Mouse (Mus musculus) urinary bladder, adult 18-20 months (tissue): ENCODE data around the gene Olfr1153.

Experiments used
- DNase-seq, 2 experiments: peaks; one replicate each; pipeline ENCODE4 v3.0.0; 2022; ENCODE audit warnings: low spot score in 2 of 2, mixed read lengths in 2 of 2

The Olfr1153 gene

DNA sequence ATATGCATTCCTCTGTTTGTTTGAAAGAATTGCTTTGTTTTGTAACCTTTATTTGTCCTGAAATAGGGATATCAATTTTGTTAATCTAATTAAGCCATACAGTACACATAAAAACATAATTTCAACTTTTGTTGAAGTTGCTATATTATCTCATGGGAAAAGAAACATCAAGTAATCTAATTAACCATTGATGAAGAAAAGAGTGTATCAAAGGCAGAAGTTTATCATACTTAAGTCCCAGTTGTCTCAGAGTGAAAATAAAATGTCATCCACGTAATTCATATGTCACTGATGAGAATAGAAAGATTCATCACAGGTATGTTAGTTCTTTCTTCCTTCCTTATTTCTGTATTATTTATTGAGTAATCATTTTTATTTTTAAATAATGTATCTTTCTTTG, at the start of gene Olfr1153:
Olfr1153 (plus strand) TSS at position 301 of the 400 bp plus-strand sequence.
- no peak for DNase-seq

DNA sequence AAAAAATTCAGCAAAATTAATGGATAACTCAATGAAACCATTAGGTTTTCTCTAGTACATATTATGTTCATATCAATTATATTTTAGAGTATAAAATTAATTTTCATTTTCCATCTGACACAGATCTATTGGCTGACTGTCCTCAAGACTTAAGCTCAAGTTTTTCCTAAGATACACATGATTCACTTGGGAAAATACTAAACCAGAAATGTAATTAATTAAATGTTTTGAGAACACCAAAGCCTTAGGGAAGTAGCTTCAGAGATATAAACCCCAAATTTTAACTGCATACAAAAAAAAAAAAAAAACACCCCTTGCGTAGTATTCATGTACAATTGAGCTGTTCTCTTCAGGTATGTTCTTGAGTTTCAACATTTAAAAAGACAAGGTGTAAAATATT, 39.2 kb upstream of the Olfr1153 start, which contains the start of gene Olfr1151:
Olfr1151 (plus strand) TSS at position 301 of the 400 bp plus-strand sequence.
- DNase-seq = no peak

DNA sequence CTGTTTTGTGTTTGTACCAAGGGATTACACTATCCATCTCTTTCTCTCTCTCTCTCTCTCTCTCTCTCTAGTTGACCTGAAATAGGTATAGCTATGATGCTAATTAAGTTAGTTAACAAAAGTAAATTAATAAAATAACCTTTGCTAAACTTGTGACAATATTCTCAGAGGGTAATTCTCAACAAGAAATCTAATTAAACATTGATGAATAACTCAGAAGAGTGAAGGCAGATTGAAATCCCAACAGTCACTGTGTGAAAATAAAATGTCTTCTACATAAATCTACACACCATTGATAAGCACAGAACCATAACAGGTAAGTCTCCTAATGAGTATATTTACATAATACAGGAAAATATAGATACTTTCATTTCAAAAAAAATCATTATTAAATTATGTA, 28.6 kb upstream of the Olfr1153 start, which contains the start of gene Olfr1152:
Olfr1152 (plus strand) TSS at position 301 of the 400 bp plus-strand sequence.
- DNase-seq = no peak

DNA sequence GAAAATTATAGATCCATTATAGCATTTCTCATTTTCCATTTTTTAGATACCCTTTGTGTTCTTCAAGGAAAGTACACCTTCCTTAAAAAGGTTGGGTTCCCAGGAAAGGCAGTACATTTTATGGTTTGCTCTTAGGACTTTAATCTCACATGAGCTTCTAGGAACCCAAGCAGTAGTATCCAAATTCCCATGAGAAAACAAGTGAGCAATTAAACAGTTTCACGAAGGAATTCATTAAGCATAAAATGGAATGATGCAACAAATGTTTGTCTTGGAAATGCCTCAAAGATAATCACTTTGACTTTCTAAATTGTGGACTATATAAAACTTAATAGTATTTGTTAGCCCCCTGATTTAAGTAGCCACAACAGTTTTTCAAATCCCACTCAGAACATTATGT, 10.3 kb downstream of the Olfr1153 start, which contains the start of gene Olfr1154:
Olfr1154 (minus strand) TSS at position 101 of the 400 bp plus-strand sequence.
- no peak for DNase-seq

DNA sequence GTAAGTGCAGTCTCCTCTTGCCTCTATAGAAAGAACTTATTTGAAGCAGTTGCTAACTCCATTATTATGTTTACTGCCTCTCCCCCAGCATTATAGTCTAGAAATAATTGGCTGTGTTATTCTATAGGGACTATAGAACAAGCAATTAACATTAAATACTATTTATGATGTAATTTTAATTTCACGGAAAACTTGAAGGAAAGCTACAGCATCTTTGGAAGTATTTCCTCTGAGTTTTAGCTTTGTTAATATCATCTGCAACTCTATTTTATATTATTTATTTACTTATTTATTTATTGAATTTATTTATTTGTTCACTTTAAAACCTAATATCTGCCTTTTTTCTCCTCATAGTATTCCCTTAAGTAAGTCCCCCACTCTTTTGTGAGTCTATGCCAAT, 50.3 kb downstream of the Olfr1153 start, which contains the start of gene Olfr1155:
Olfr1155 (minus strand) TSS at position 101 of the 400 bp plus-strand sequence.
- no peak for DNase-seq
